Mouse (Mus musculus): ENCODE results near the gene Gatad1. TPM values are rescaled to one million over a fixed set of nuclear protein-coding genes. Genes with fewer than 3 reads are reported as not detected.

Gatad1 gene
- polyA plus RNA-seq, 1 experiment from 2014 or later, result 86.4 TPM

GRCm38 (mm10) chr5:3646991-3647707 lies 9.8 kb downstream of the Gatad1 start:
- H3K9ac ChIP-seq (ENCODE audit: low read length), result peak overlapping the region; percentile 93
- H3K27ac ChIP-seq (ENCODE audit: low read depth, low read length), result peak overlapping the region; percentile 81
- WGBS, result under 1% methylated on average over 53 of the region's 60 CpGs
- DNase-seq (ENCODE audit: low spot score, missing footprints) (peak; percentile 97), ATAC-seq (ENCODE audit: low FRiP score) (peak; percentile 45)
- 0 out of 2 replicates have a peak, but pooled peaks cover 3% of the 10 kb centered on the region for H3K36me3 ChIP-seq (ENCODE audit: control insufficient read depth, insufficient read depth, low read length)
- H3K4me1 ChIP-seq (ENCODE audit: control insufficient read depth, insufficient read depth, low read length), result no peaks in the 10 kb centered on the region; the same call in 1 of the 2 replicates
- H3K9me3 ChIP-seq (ENCODE audit: control insufficient read depth, low read length), result no peaks in the 10 kb centered on the region
- H3K4me2 ChIP-seq, result peak overlapping the region; percentile 37
- H3K27me3 ChIP-seq (ENCODE audit: control insufficient read depth, insufficient read depth, low read length), result no peaks in the 10 kb centered on the region
- H3K4me3 ChIP-seq (ENCODE audit: low read depth, low read length), result peak overlapping the region; percentile 94

- H3K27ac ChIP-seq (ENCODE audit: low read depth, low read length), result no peak overlapping the region
- 0 out of 2 replicates have a peak, but pooled peaks cover 8% of the 10 kb centered on the region for H3K36me3 ChIP-seq (ENCODE audit: control insufficient read depth, insufficient read depth, low read length)
- ATAC-seq (ENCODE audit: low FRiP score), result no peak
- peak overlapping the region; percentile 94 for H3K4me3 ChIP-seq (ENCODE audit: low read depth, low read length)
- H3K4me2 ChIP-seq, result peak overlapping the region; percentile 37
- WGBS, result 33% methylated on average over 6 of the region's 6 CpGs
- no peaks in the 10 kb centered on the region for H3K27me3 ChIP-seq (ENCODE audit: control insufficient read depth, insufficient read depth, low read length)
- no peaks in the 10 kb centered on the region; the same call in 1 of the 2 replicates for H3K4me1 ChIP-seq (ENCODE audit: control insufficient read depth, insufficient read depth, low read length)
- DNase-seq (ENCODE audit: low spot score, missing footprints), result peak; percentile 86
- H3K9ac ChIP-seq (ENCODE audit: low read length), result peak overlapping the region; percentile 93; the same call in 1 of the 2 replicates
- no peaks in the 10 kb centered on the region for H3K9me3 ChIP-seq (ENCODE audit: control insufficient read depth, low read length)
Observed at GRCm38 (mm10) chr5:3646539-3646938, 10.4 kb downstream of the Gatad1 start.

- DNase-seq (ENCODE audit: low spot score, missing footprints) (peak; percentile 57), ATAC-seq (ENCODE audit: low FRiP score) (no peak)
- Histone ChIP-seq H3K4me2 (no peak overlapping the region), H3K4me1 (ENCODE audit: control insufficient read depth, insufficient read depth, low read length) (no peaks in the 10 kb centered on the region; the same call in 1 of the 2 replicates), H3K27me3 (ENCODE audit: control insufficient read depth, insufficient read depth, low read length) (no peaks in the 10 kb centered on the region), H3K4me3 (ENCODE audit: low read depth, low read length) (no peak overlapping the region), H3K36me3 (ENCODE audit: control insufficient read depth, insufficient read depth, low read length) (0 out of 2 replicates have a peak, but pooled peaks cover 8% of the 10 kb centered on the region), H3K9me3 (ENCODE audit: control insufficient read depth, low read length) (no peaks in the 10 kb centered on the region), H3K27ac (ENCODE audit: low read depth, low read length) (no peak overlapping the region), H3K9ac (ENCODE audit: low read length) (no peak overlapping the region)
- 93% methylated on average over 6 of the region's 6 CpGs for WGBS
Observed at GRCm38 (mm10) chr5:3645326-3645725, 11.7 kb downstream of the Gatad1 start.

GRCm38 (mm10) chr5:3644621-3645020 lies 12.4 kb downstream of the Gatad1 start:
- no peak for ATAC-seq (ENCODE audit: low FRiP score)
- no peak overlapping the region for H3K4me3 ChIP-seq (ENCODE audit: low read depth, low read length)
- H3K9me3 ChIP-seq (ENCODE audit: control insufficient read depth, low read length), result no peaks in the 10 kb centered on the region
- no peaks in the 10 kb centered on the region; the same call in 1 of the 2 replicates for H3K4me1 ChIP-seq (ENCODE audit: control insufficient read depth, insufficient read depth, low read length)
- H3K9ac ChIP-seq (ENCODE audit: low read length), result no peak overlapping the region
- no peak overlapping the region for H3K27ac ChIP-seq (ENCODE audit: low read depth, low read length)
- 94% methylated on average over 6 of the region's 6 CpGs for WGBS
- H3K27me3 ChIP-seq (ENCODE audit: control insufficient read depth, insufficient read depth, low read length), result no peaks in the 10 kb centered on the region
- H3K36me3 ChIP-seq (ENCODE audit: control insufficient read depth, insufficient read depth, low read length), result 0 out of 2 replicates have a peak, but pooled peaks cover 8% of the 10 kb centered on the region
- peak; percentile 76 for DNase-seq (ENCODE audit: low spot score, missing footprints)
- no peak overlapping the region for H3K4me2 ChIP-seq

GRCm38 (mm10) chr5:3635286-3635685 lies 21.7 kb downstream of the Gatad1 start:
- ATAC-seq (ENCODE audit: low FRiP score) (no peak), DNase-seq (ENCODE audit: low spot score, missing footprints) (peak; percentile 76)
- H3K27ac ChIP-seq (ENCODE audit: low read depth, low read length), result no peak overlapping the region
- WGBS, result 88% methylated on average over 8 of the region's 8 CpGs
- H3K4me1 ChIP-seq (ENCODE audit: control insufficient read depth, insufficient read depth, low read length), result no peaks in the 10 kb centered on the region
- H3K9me3 ChIP-seq (ENCODE audit: control insufficient read depth, low read length), result no peaks in the 10 kb centered on the region
- H3K36me3 ChIP-seq (ENCODE audit: control insufficient read depth, insufficient read depth, low read length), result peaks cover 2% of the 10 kb centered on the region; the same call in 1 of the 2 replicates
- no peak overlapping the region for H3K9ac ChIP-seq (ENCODE audit: low read length)
- no peaks in the 10 kb centered on the region for H3K27me3 ChIP-seq (ENCODE audit: control insufficient read depth, insufficient read depth, low read length)
- no peak overlapping the region for H3K4me3 ChIP-seq (ENCODE audit: low read depth, low read length)
- H3K4me2 ChIP-seq, result no peak overlapping the region

GRCm38 (mm10) chr5:3633951-3634350 lies 23.0 kb downstream of the Gatad1 start:
- no peaks in the 10 kb centered on the region for H3K27me3 ChIP-seq (ENCODE audit: control insufficient read depth, insufficient read depth, low read length)
- 77% methylated on average over 4 of the region's 4 CpGs for WGBS
- H3K4me1 ChIP-seq (ENCODE audit: control insufficient read depth, insufficient read depth, low read length), result no peaks in the 10 kb centered on the region
- H3K9me3 ChIP-seq (ENCODE audit: control insufficient read depth, low read length), result no peaks in the 10 kb centered on the region
- H3K36me3 ChIP-seq (ENCODE audit: control insufficient read depth, insufficient read depth, low read length), result peaks cover 2% of the 10 kb centered on the region; the same call in 1 of the 2 replicates
- H3K4me3 ChIP-seq (ENCODE audit: low read depth, low read length), result no peak overlapping the region
- no peak for ATAC-seq (ENCODE audit: low FRiP score)
- no peak overlapping the region for H3K4me2 ChIP-seq
- no peak overlapping the region for H3K27ac ChIP-seq (ENCODE audit: low read depth, low read length)
- H3K9ac ChIP-seq (ENCODE audit: low read length), result no peak overlapping the region
- peak; percentile 83 for DNase-seq (ENCODE audit: low spot score, missing footprints)

GRCm38 (mm10) chr5:3633315-3633714 lies 23.7 kb downstream of the Gatad1 start:
- Histone ChIP-seq H3K4me3 (ENCODE audit: low read depth, low read length) (no peak overlapping the region), H3K27me3 (ENCODE audit: control insufficient read depth, insufficient read depth, low read length) (no peaks in the 10 kb centered on the region), H3K4me2 (no peak overlapping the region), H3K9me3 (ENCODE audit: control insufficient read depth, low read length) (no peaks in the 10 kb centered on the region), H3K9ac (ENCODE audit: low read length) (no peak overlapping the region), H3K27ac (ENCODE audit: low read depth, low read length) (no peak overlapping the region), H3K4me1 (ENCODE audit: control insufficient read depth, insufficient read depth, low read length) (no peaks in the 10 kb centered on the region), H3K36me3 (ENCODE audit: control insufficient read depth, insufficient read depth, low read length) (peaks cover 2% of the 10 kb centered on the region; the same call in 1 of the 2 replicates)
- peak; percentile 69 for DNase-seq (ENCODE audit: low spot score, missing footprints)
- no peak for ATAC-seq (ENCODE audit: low FRiP score)
- 96% methylated on average over 13 of the region's 13 CpGs for WGBS

- Histone ChIP-seq H3K4me2 (no peak overlapping the region), H3K27me3 (ENCODE audit: control insufficient read depth, insufficient read depth, low read length) (no peaks in the 10 kb centered on the region), H3K9me3 (ENCODE audit: control insufficient read depth, low read length) (no peaks in the 10 kb centered on the region), H3K27ac (ENCODE audit: low read depth, low read length) (no peak overlapping the region), H3K4me3 (ENCODE audit: low read depth, low read length) (no peak overlapping the region), H3K4me1 (ENCODE audit: control insufficient read depth, insufficient read depth, low read length) (no peaks in the 10 kb centered on the region), H3K9ac (ENCODE audit: low read length) (no peak overlapping the region), H3K36me3 (ENCODE audit: control insufficient read depth, insufficient read depth, low read length) (peaks cover 2% of the 10 kb centered on the region; the same call in 1 of the 2 replicates)
- WGBS, result 88% methylated on average over 5 of the region's 5 CpGs
- peak; percentile 21 for DNase-seq (ENCODE audit: low spot score, missing footprints)
- ATAC-seq (ENCODE audit: low FRiP score), result no peak
Observed at GRCm38 (mm10) chr5:3632285-3632684, 24.7 kb downstream of the Gatad1 start.

- Histone ChIP-seq H3K9ac (ENCODE audit: low read length) (no peak overlapping the region), H3K9me3 (ENCODE audit: control insufficient read depth, low read length) (no peaks in the 10 kb centered on the region), H3K36me3 (ENCODE audit: control insufficient read depth, insufficient read depth, low read length) (peaks cover 2% of the 10 kb centered on the region; the same call in 1 of the 2 replicates), H3K27ac (ENCODE audit: low read depth, low read length) (no peak overlapping the region), H3K4me3 (ENCODE audit: low read depth, low read length) (no peak overlapping the region), H3K4me1 (ENCODE audit: control insufficient read depth, insufficient read depth, low read length) (no peaks in the 10 kb centered on the region), H3K4me2 (no peak overlapping the region), H3K27me3 (ENCODE audit: control insufficient read depth, insufficient read depth, low read length) (no peaks in the 10 kb centered on the region)
- ATAC-seq (ENCODE audit: low FRiP score) (no peak), DNase-seq (ENCODE audit: low spot score, missing footprints) (peak; percentile 78)
- 66% methylated on average over 16 of the region's 16 CpGs for WGBS
Observed at GRCm38 (mm10) chr5:3631512-3632271, 25.3 kb downstream of the Gatad1 start.

Data from midbrain, embryonic 11.5 days (tissue).